Mouse (Mus musculus) kidney, postnatal 0 days (tissue): ENCODE measurements around the gene Ces1d. TPM values are rescaled to one million over a fixed set of nuclear protein-coding genes. Genes with fewer than 3 reads are reported as not detected.
A peak's percentile ranks its signal among the peaks of the same experiment; 100 is the strongest.

Source experiments
- ATAC-seq: fragments of 200-750 bp; cut with Nextera tagmentation; replicated peaks from 2 replicates; pipeline ENCODE4 v1.8.0; 2017; ENCODE audit warnings: low read depth, moderate number of reproducible peaks, moderate TSS enrichment, moderate library complexity; ENCODE audit not compliant: low FRiP score
- DNase-seq: peaks from one replicate; pipeline ENCODE4 v3.0.0-alpha.2; 2016; ENCODE audit warnings: low spot score
- H3K27ac ChIP-seq: fragments of 300-500 bp; sonication (generic); 2 replicates; pipeline ENCODE4 v1.5.1; 2014; ENCODE audit warnings: mild to moderate bottlenecking
- H3K27me3 ChIP-seq: fragments of 300-500 bp; sonication (generic); 2 replicates; pipeline ENCODE4 v1.6.1; 2014; ENCODE audit warnings: low read length, mixed read lengths; ENCODE audit not compliant: insufficient read depth
- H3K36me3 ChIP-seq: fragments of 300-500 bp; sonication (generic); 2 replicates; pipeline ENCODE4 v1.6.1; 2014; ENCODE audit warnings: low read length, mixed read lengths; ENCODE audit not compliant: insufficient read depth
- H3K4me1 ChIP-seq: fragments of 300-500 bp; sonication (generic); replicated peaks from 2 replicates; pipeline ENCODE4 v1.6.1; 2014; ENCODE audit warnings: antibody characterized with exemption, low read length, mixed read lengths; ENCODE audit not compliant: insufficient read depth
- H3K4me2 ChIP-seq: fragments of 300-500 bp; sonication (generic); 2 replicates; pipeline ENCODE4 v1.6.1; 2014; ENCODE audit warnings: mild to moderate bottlenecking, low read length, moderate library complexity, mixed read lengths
- H3K4me3 ChIP-seq: fragments of 300-500 bp; sonication (generic); replicated peaks from 2 replicates; pipeline ENCODE4 v1.5.1; 2014; ENCODE audit warnings: low read depth, low read length
- H3K9ac ChIP-seq: fragments of 300-500 bp; sonication (generic); 2 replicates; pipeline ENCODE4 v1.6.1; 2014; ENCODE audit warnings: low read depth, low read length
- H3K9me3 ChIP-seq: fragments of 300-500 bp; sonication (generic); replicated peaks from 2 replicates; pipeline ENCODE4 v1.6.1; 2016; ENCODE audit warnings: low read length, inconsistent platforms, mixed read lengths
- CTCF ChIP-seq: IDR thresholded peaks from 2 replicates; pipeline ENCODE4 v1.5.1; 2016; ENCODE audit warnings: antibody characterized with exemption, low read depth, mild to moderate bottlenecking, moderate library complexity
- WGBS: fragments of 180-500 bp; shearing (Covaris S2); extraction: QIAGEN DNeasy Blood & Tissue Kit; methylation state at CpG from one replicate; pipeline ENCODE4 v1.1.7; 2014; 5-methylcytosine and 5-hydroxymethylcytosine counted together
- polyA plus RNA-seq: library from polyadenylated mRNA; unstranded; fragments of >200 nt; fragmentation: Nextera tagmentation; extraction: Ambion mirVana; gene quantifications from 2 replicates; pipeline ENCODE4 v1.2.1, GENCODE M21; 2015

Gene Ces1d
- polyA plus RNA-seq, 1 experiment from 2014 or later, result 1.9 TPM

DNA sequence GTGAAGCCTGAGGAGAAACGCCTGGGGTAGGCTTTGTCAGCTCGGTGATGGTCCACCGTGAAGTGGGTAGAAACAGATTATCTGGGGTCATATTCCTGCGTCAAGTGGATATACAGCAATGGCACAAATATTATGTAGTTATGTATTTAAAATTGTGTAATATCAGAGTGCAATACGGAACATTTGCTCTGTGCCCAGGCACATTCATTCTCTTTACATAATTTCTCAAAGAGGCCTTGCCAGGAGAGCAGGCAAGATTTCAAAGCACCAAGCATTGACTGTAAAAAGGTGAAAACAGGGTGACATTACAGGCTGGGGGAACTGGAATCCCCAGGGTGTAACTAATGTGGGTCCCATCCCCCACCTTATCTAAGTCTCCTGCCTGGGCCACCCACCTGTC lies 1.2 kb downstream of the Ces1d start:
- Histone ChIP-seq H3K9ac (no peak overlapping the region), H3K27me3 (no peaks in the 10 kb centered on the region), H3K36me3 (no peaks in the 10 kb centered on the region), H3K27ac (no peak overlapping the region), H3K4me1 (no peaks in the 10 kb centered on the region), H3K4me2 (no peak overlapping the region), H3K9me3 (no peaks in the 10 kb centered on the region), H3K4me3 (no peak overlapping the region)
- ATAC-seq, result no peak
- 91% methylated on average over 5 of the region's 5 CpGs for WGBS
- TF ChIP-seq CTCF, result no peak
- DNase-seq, result no peak

DNA sequence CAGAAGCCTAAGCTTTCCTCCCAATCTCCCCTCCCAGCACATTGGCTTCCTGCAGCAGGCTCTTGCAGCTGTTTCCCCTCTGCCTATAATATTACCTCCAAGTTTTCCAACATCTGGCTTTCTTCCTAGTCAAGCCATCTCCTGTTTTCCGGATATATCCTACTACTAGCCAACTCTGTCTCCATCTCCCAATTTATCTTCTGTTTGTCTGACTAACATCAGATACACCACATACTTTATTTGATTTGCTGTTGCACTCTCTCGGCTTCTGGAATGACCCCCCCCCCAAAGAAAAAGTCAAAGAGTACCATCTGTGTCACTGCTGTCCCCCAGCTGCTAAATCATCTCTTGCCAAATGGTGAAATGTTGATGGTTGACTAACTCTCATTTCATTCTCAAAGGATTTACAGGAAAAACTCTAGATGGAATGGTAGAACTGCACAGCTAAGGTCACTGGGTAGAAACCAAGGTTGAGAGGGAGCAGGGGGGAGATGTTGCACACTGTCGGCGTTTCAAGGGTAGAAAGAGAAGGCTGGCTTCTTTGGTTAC lies 17.0 kb downstream of the Ces1d start:
- Histone ChIP-seq H3K4me2 (no peak overlapping the region), H3K27me3 (no peaks in the 10 kb centered on the region), H3K4me1 (no peaks in the 10 kb centered on the region), H3K4me3 (no peak overlapping the region), H3K9me3 (no peaks in the 10 kb centered on the region), H3K9ac (no peak overlapping the region), H3K27ac (no peak overlapping the region), H3K36me3 (no peaks in the 10 kb centered on the region)
- DNase-seq, result peak; percentile 81
- TF ChIP-seq CTCF, result no peak
- ATAC-seq, result no peak; the same call in 1 of the 2 replicates
- WGBS, result 25% methylated on average over 4 of the region's 4 CpGs

- Histone ChIP-seq H3K4me2 (no peak overlapping the region), H3K36me3 (no peaks in the 10 kb centered on the region), H3K27ac (no peak overlapping the region), H3K27me3 (no peaks in the 10 kb centered on the region), H3K9ac (no peak overlapping the region), H3K4me1 (no peaks in the 10 kb centered on the region), H3K4me3 (no peak overlapping the region), H3K9me3 (no peaks in the 10 kb centered on the region)
- DNase-seq (no peak), ATAC-seq (no peak)
- WGBS, result 19% methylated on average over 1 of the region's 1 CpGs
- no peak for TF ChIP-seq CTCF
These were observed 21.0 kb downstream of the Ces1d start for GRCm38 (mm10) chr8:93176593-93176992.

- H3K4me3 ChIP-seq, result no peak overlapping the region
- ATAC-seq, result no peak
- no peak for DNase-seq
- no peak for TF ChIP-seq CTCF
- 65% methylated on average over 2 of the region's 2 CpGs for WGBS
- H3K4me2 ChIP-seq, result no peak overlapping the region
- no peak overlapping the region for H3K9ac ChIP-seq
- no peak overlapping the region for H3K27ac ChIP-seq
- no peaks in the 10 kb centered on the region for H3K36me3 ChIP-seq
- no peaks in the 10 kb centered on the region for H3K4me1 ChIP-seq
- H3K9me3 ChIP-seq, result no peaks in the 10 kb centered on the region
- no peaks in the 10 kb centered on the region for H3K27me3 ChIP-seq
These were observed 23.1 kb downstream of the Ces1d start for GRCm38 (mm10) chr8:93174554-93174953.

- Histone ChIP-seq H3K36me3 (no peaks in the 10 kb centered on the region), H3K27ac (no peak overlapping the region), H3K4me1 (no peaks in the 10 kb centered on the region), H3K9me3 (no peaks in the 10 kb centered on the region), H3K4me3 (no peak overlapping the region), H3K9ac (no peak overlapping the region), H3K27me3 (no peaks in the 10 kb centered on the region), H3K4me2 (no peak overlapping the region)
- WGBS, result 68% methylated on average over 1 of the region's 1 CpGs
- no peak for TF ChIP-seq CTCF
- no peak for ATAC-seq
- DNase-seq, result peak; percentile 70
These were observed 25.6 kb downstream of the Ces1d start for GRCm38 (mm10) chr8:93171846-93172590.

DNA sequence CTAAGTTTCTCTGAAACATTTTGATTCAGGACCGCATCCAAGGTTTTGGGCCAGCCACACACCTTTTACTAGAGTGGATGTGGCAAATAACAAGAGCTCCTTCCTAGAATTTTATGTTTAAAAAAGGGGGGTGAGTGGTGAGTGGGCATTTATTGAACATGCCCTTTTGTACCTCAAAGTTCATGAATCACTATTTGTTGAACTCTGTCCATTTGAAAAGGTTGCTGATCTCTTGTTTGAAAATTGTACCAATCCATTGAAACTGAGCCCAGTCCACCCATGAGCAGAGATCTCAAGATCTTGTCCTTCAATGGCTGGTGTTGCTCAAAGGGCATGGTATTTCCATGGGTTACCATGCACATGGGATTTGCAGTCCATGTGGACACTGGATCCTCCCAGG lies 34.3 kb downstream of the Ces1d start:
- H3K9ac ChIP-seq, result no peak overlapping the region
- no peak overlapping the region for H3K27ac ChIP-seq
- no peak for TF ChIP-seq CTCF
- no peak overlapping the region for H3K4me3 ChIP-seq
- DNase-seq (no peak), ATAC-seq (no peak)
- H3K4me1 ChIP-seq, result no peaks in the 10 kb centered on the region
- no peaks in the 10 kb centered on the region for H3K36me3 ChIP-seq
- no peak overlapping the region for H3K4me2 ChIP-seq
- WGBS, result 92% methylated on average over 1 of the region's 1 CpGs
- no peaks in the 10 kb centered on the region for H3K27me3 ChIP-seq
- no peaks in the 10 kb centered on the region for H3K9me3 ChIP-seq
